Mouse (Mus musculus): ENCODE measurements around the gene Galnt14. TPM values are rescaled to one million over a fixed set of nuclear protein-coding genes. Genes with fewer than 3 reads are reported as not detected.

Gene Galnt14
- polyA plus RNA-seq, 1 experiment from 2014 or later, result 21.4 TPM

DNA sequence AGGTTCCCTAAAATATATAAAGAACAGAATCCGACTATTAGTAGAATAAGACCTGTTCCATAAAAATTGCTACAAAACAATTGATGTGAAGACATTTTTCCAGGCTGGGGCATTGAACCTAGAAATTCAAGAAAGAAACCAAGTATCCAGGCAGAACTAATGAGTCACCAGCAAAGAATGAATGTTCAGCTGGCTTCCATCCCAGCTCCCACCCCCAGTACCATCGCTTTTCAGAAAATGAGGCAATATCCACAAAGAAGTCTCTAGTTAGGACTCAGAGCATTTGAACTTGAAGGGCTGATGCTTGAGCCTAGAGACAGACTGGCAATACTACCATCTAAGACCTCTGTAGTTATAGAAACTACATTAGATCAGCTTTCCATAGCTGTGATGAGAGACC lies 118.2 kb downstream of the Galnt14 start:
- Histone ChIP-seq H3K36me3 (ENCODE audit: insufficient read depth, low read length) (no peaks in the 10 kb centered on the region), H3K4me2 (replicated peaks; ENCODE audit: low read depth, low read length) (no peak overlapping the region), H3K4me1 (ENCODE audit: insufficient read depth, low read length) (peaks cover 6% of the 10 kb centered on the region; the same call in 1 of the 2 replicates), H3K27ac (ENCODE audit: low read length) (no peak overlapping the region), H3K9me3 (ENCODE audit: low read length) (no peaks in the 10 kb centered on the region), H3K27me3 (ENCODE audit: insufficient read depth, low read length) (no peaks in the 10 kb centered on the region), H3K4me3 (ENCODE audit: low read length) (no peak overlapping the region), H3K9ac (replicated peaks; ENCODE audit: low read length) (no peak overlapping the region)
- 86% methylated on average over 2 of the region's 2 CpGs for WGBS
- no peak for ATAC-seq (ENCODE audit: low FRiP score, low TSS enrichment)

DNA sequence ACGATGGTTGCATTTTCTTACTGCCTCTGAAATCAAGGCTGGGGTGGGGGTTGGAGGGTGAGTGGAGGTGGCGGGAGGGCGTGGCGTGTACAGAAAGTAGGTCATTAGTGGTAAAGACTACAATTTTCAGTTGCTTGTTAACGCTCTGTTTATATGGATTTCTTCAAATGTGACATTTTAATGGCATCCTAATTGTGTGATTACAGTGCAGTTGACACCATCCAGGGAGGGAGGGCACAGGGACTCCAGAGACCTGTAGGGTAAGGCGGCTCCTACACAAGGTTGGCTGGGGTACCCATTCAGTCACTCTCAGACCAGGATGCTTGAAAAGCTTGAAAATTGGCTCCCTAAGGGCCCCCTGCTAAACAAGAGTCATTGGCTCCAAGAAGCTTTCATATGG lies 122.7 kb downstream of the Galnt14 start:
- H3K9me3 ChIP-seq (ENCODE audit: low read length), result no peaks in the 10 kb centered on the region
- peaks cover 14% of the 10 kb centered on the region; the same call in 1 of the 2 replicates for H3K4me1 ChIP-seq (ENCODE audit: insufficient read depth, low read length)
- WGBS, result 30% methylated on average over 6 of the region's 6 CpGs
- no peak overlapping the region for H3K4me3 ChIP-seq (ENCODE audit: low read length)
- ATAC-seq (ENCODE audit: low FRiP score, low TSS enrichment), result no peak; the same call in 1 of the 2 replicates
- no peak overlapping the region for H3K4me2 ChIP-seq (replicated peaks; ENCODE audit: low read depth, low read length)
- H3K36me3 ChIP-seq (ENCODE audit: insufficient read depth, low read length), result no peaks in the 10 kb centered on the region
- no peak overlapping the region for H3K9ac ChIP-seq (replicated peaks; ENCODE audit: low read length)
- no peaks in the 10 kb centered on the region for H3K27me3 ChIP-seq (ENCODE audit: insufficient read depth, low read length)
- H3K27ac ChIP-seq (ENCODE audit: low read length), result no peak overlapping the region

DNA sequence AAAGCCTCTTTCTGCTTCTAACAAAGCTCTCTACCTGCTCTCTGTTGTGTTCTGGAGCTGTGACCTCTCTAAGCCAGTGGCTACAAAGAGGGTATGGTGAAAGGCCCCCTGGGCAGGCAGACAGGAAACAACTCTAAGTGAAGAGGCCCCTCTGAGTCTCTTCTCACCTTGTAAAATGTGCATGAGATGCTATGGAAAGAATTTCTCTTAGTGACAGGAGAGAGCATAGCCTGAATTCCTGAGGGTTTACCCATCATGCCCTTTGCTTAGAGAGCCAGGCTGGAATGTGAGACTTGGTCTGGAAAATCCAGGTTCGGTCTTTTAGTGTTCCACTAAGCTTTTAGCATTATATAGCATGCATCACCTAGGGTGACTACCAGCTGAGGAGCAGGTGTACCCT lies 136.1 kb downstream of the Galnt14 start:
- H3K4me3 ChIP-seq (ENCODE audit: low read length), result no peak overlapping the region
- H3K27ac ChIP-seq (ENCODE audit: low read length), result no peak overlapping the region
- no peaks in the 10 kb centered on the region for H3K4me1 ChIP-seq (ENCODE audit: insufficient read depth, low read length)
- H3K9me3 ChIP-seq (ENCODE audit: low read length), result no peaks in the 10 kb centered on the region
- WGBS, result 76% methylated on average over 1 of the region's 1 CpGs
- no peak overlapping the region for H3K4me2 ChIP-seq (replicated peaks; ENCODE audit: low read depth, low read length)
- ATAC-seq (ENCODE audit: low FRiP score, low TSS enrichment), result no peak
- no peak overlapping the region for H3K9ac ChIP-seq (replicated peaks; ENCODE audit: low read length)
- H3K27me3 ChIP-seq (ENCODE audit: insufficient read depth, low read length), result no peaks in the 10 kb centered on the region
- H3K36me3 ChIP-seq (ENCODE audit: insufficient read depth, low read length), result no peaks in the 10 kb centered on the region

DNA sequence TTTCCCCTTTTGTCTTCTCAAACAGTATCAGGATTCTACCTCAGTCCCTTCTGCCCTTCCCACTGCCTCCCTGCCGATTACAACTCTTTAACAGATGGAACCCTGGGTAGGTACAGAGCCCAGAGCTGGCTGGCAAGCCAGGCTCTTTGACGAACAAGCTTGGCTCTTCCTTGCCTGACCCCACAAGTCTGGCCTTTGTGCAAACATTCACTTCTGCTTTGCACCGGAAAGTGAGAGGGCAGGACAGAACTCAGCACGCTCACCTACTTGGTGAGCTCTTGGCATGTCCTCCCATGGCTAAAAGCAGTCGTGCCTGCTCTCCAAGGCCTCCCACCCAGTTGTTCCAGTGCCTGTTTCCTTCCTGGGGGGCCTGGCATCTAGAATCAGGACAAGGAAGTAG lies 137.4 kb downstream of the Galnt14 start:
- Histone ChIP-seq H3K4me1 (ENCODE audit: insufficient read depth, low read length) (no peaks in the 10 kb centered on the region), H3K4me3 (ENCODE audit: low read length) (no peak overlapping the region), H3K4me2 (replicated peaks; ENCODE audit: low read depth, low read length) (no peak overlapping the region), H3K36me3 (ENCODE audit: insufficient read depth, low read length) (no peaks in the 10 kb centered on the region), H3K27ac (ENCODE audit: low read length) (no peak overlapping the region), H3K27me3 (ENCODE audit: insufficient read depth, low read length) (no peaks in the 10 kb centered on the region), H3K9me3 (ENCODE audit: low read length) (no peaks in the 10 kb centered on the region), H3K9ac (replicated peaks; ENCODE audit: low read length) (no peak overlapping the region)
- WGBS, result 85% methylated on average over 5 of the region's 5 CpGs
- no peak for ATAC-seq (ENCODE audit: low FRiP score, low TSS enrichment)

DNA sequence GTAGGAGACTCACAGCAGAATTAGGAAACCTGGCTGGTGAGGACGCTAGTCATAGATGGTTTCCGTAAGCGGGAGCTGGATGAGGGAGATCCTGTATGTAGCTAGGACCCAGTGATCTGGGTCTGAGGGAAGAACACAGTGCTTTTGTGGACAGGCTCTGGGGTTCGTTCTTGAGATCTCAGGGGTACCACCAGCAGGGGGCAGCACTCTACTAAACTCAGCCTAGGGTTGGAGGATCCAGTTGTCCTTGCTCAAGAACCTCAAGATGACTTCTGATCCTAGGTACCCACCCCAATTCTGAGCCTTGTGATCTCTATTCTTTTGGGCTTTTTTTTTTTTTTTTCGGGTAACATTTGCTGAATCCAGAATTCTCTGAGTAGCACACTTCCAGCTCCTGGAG lies 137.8 kb downstream of the Galnt14 start:
- no peaks in the 10 kb centered on the region for H3K4me1 ChIP-seq (ENCODE audit: insufficient read depth, low read length)
- no peak overlapping the region for H3K4me2 ChIP-seq (replicated peaks; ENCODE audit: low read depth, low read length)
- 77% methylated on average over 5 of the region's 5 CpGs for WGBS
- H3K36me3 ChIP-seq (ENCODE audit: insufficient read depth, low read length), result no peaks in the 10 kb centered on the region
- no peak for ATAC-seq (ENCODE audit: low FRiP score, low TSS enrichment)
- H3K27ac ChIP-seq (ENCODE audit: low read length), result no peak overlapping the region
- H3K4me3 ChIP-seq (ENCODE audit: low read length), result no peak overlapping the region
- no peak overlapping the region for H3K9ac ChIP-seq (replicated peaks; ENCODE audit: low read length)
- no peaks in the 10 kb centered on the region for H3K9me3 ChIP-seq (ENCODE audit: low read length)
- no peaks in the 10 kb centered on the region for H3K27me3 ChIP-seq (ENCODE audit: insufficient read depth, low read length)

DNA sequence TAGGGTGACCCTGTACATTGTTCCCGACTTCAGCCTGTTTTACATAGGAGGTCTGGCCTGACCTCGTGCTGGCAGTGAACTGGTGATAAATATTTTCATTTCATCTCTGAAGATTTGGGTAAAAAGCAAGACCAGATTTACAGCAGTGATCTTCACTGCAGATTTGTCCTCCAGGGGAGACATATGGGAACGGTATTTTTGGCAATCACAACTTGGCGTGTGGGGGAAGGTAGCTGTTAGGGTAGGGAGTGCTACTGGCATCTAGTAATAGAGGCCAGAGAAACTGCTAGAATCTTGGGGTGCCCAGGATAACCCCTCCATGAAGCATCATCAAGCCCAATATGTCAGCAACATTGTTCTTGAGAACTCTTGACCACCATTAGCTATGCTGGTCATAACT lies 138.3 kb downstream of the Galnt14 start:
- no peak overlapping the region for H3K9ac ChIP-seq (replicated peaks; ENCODE audit: low read length)
- H3K4me1 ChIP-seq (ENCODE audit: insufficient read depth, low read length), result no peaks in the 10 kb centered on the region
- ATAC-seq (ENCODE audit: low FRiP score, low TSS enrichment), result no peak
- no peak overlapping the region for H3K4me3 ChIP-seq (ENCODE audit: low read length)
- H3K27me3 ChIP-seq (ENCODE audit: insufficient read depth, low read length), result no peaks in the 10 kb centered on the region
- H3K36me3 ChIP-seq (ENCODE audit: insufficient read depth, low read length), result no peaks in the 10 kb centered on the region
- no peaks in the 10 kb centered on the region for H3K9me3 ChIP-seq (ENCODE audit: low read length)
- WGBS, result 58% methylated on average over 4 of the region's 4 CpGs
- no peak overlapping the region for H3K4me2 ChIP-seq (replicated peaks; ENCODE audit: low read depth, low read length)
- no peak overlapping the region for H3K27ac ChIP-seq (ENCODE audit: low read length)

DNA sequence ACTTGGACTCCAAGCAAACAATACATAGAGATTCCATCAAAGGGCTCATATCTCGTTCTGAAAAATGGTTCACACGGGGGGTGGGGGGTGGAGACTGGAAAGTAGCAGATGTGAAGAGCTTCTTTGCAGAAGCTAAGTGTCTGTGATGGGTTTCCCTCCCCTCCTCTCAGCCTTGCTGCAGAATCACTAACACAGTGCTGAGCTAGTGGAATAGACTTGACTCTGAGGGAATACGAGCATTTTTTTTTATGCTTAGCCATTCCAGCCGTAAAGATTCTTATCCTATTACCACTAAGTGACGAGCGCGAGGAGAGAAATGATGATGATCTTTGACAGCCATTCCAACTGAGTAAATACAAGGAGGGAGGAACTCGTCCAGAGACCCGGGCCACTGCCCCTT lies 142.0 kb downstream of the Galnt14 start:
- no peaks in the 10 kb centered on the region for H3K9me3 ChIP-seq (ENCODE audit: low read length)
- H3K4me3 ChIP-seq (ENCODE audit: low read length), result no peak overlapping the region
- H3K36me3 ChIP-seq (ENCODE audit: insufficient read depth, low read length), result no peaks in the 10 kb centered on the region
- no peak overlapping the region for H3K9ac ChIP-seq (replicated peaks; ENCODE audit: low read length)
- H3K27me3 ChIP-seq (ENCODE audit: insufficient read depth, low read length), result no peaks in the 10 kb centered on the region
- H3K27ac ChIP-seq (ENCODE audit: low read length), result no peak overlapping the region
- no peak for ATAC-seq (ENCODE audit: low FRiP score, low TSS enrichment)
- H3K4me2 ChIP-seq (replicated peaks; ENCODE audit: low read depth, low read length), result no peak overlapping the region
- 41% methylated on average over 9 of the region's 9 CpGs for WGBS
- no peaks in the 10 kb centered on the region for H3K4me1 ChIP-seq (ENCODE audit: insufficient read depth, low read length)

DNA sequence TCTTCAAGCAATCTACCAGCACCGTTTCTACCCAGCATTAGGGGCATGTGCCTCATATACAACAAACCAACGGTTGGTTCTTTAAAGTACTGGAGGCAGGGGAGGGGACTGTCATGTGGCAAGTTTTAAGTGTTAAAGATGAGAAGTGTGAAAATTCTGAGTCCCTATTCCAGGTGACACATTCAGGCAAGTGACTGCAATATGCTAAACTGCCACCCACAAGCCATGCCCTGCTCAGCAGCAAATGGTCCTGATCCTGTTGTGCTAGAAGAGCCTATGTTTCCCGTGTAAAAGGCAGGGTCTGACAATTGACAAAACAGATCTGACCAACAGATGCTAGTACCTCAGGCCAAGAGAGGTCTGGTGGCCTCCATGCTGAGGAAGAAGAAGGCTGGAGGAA lies 149.1 kb downstream of the Galnt14 start:
- Histone ChIP-seq H3K4me3 (ENCODE audit: low read length) (no peak overlapping the region), H3K4me1 (ENCODE audit: insufficient read depth, low read length) (no peaks in the 10 kb centered on the region), H3K9ac (replicated peaks; ENCODE audit: low read length) (no peak overlapping the region), H3K27ac (ENCODE audit: low read length) (no peak overlapping the region), H3K27me3 (ENCODE audit: insufficient read depth, low read length) (no peaks in the 10 kb centered on the region), H3K4me2 (replicated peaks; ENCODE audit: low read depth, low read length) (no peak overlapping the region), H3K36me3 (ENCODE audit: insufficient read depth, low read length) (no peaks in the 10 kb centered on the region), H3K9me3 (ENCODE audit: low read length) (no peaks in the 10 kb centered on the region)
- ATAC-seq (ENCODE audit: low FRiP score, low TSS enrichment), result no peak
- WGBS, result 43% methylated on average over 3 of the region's 3 CpGs

DNA sequence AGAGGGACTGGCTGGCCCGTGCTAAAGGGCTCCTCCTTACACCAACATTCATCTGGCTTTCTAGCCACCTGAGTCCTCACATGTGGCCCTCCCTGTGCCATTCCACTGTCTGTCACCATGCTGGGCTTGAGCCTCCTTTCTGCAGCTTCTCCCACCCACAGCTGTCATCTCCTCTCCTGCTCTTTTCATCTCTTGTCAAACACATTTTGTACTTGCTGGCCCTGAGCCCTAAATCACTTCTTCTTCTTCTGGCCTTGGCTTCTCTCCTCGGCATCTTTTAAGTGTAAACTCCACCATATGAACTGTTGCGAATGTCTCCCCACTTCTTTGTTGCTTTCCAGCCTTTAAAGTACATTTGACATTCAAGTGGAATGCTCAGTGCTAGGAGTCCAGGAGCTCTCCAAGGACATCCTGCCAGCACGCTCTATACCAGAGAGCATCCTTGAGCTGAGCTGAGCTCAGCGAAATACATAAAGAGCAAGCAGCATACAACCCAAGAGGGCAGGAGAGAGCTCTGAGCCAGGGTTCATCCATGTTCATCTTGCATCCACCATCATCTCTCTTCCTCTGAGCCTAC lies 150.0 kb downstream of the Galnt14 start:
- H3K27me3 ChIP-seq (ENCODE audit: insufficient read depth, low read length), result no peaks in the 10 kb centered on the region
- H3K9ac ChIP-seq (replicated peaks; ENCODE audit: low read length), result no peak overlapping the region
- H3K4me1 ChIP-seq (ENCODE audit: insufficient read depth, low read length), result no peaks in the 10 kb centered on the region
- H3K9me3 ChIP-seq (ENCODE audit: low read length), result no peaks in the 10 kb centered on the region
- 75% methylated on average over 5 of the region's 5 CpGs for WGBS
- no peak for ATAC-seq (ENCODE audit: low FRiP score, low TSS enrichment)
- no peak overlapping the region for H3K4me3 ChIP-seq (ENCODE audit: low read length)
- no peaks in the 10 kb centered on the region for H3K36me3 ChIP-seq (ENCODE audit: insufficient read depth, low read length)
- no peak overlapping the region for H3K27ac ChIP-seq (ENCODE audit: low read length)
- H3K4me2 ChIP-seq (replicated peaks; ENCODE audit: low read depth, low read length), result no peak overlapping the region

DNA sequence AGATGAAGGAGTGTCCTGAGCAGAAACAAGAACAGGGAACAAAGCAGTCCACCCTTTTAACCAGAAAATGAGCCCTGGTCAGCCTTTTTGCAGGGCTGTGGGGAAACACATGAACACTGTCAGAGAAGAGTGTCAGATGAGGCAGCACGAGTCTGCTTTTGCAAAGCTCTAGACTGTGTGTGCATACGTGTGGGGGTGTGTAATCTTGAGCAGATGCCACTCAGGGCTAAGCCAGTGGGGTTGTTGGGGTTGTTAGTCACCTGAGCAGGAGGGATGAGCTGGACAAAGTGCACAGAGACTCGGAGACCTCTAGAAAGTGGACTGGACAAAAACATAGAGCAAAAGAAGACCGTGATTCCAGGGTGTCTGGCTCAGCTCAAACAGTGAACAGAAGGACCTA lies 150.8 kb downstream of the Galnt14 start:
- H3K36me3 ChIP-seq (ENCODE audit: insufficient read depth, low read length), result no peaks in the 10 kb centered on the region
- ATAC-seq (ENCODE audit: low FRiP score, low TSS enrichment), result no peak
- no peak overlapping the region for H3K9ac ChIP-seq (replicated peaks; ENCODE audit: low read length)
- H3K4me2 ChIP-seq (replicated peaks; ENCODE audit: low read depth, low read length), result no peak overlapping the region
- H3K4me3 ChIP-seq (ENCODE audit: low read length), result no peak overlapping the region
- no peaks in the 10 kb centered on the region for H3K9me3 ChIP-seq (ENCODE audit: low read length)
- H3K27ac ChIP-seq (ENCODE audit: low read length), result no peak overlapping the region
- WGBS, result 48% methylated on average over 4 of the region's 4 CpGs
- no peaks in the 10 kb centered on the region for H3K27me3 ChIP-seq (ENCODE audit: insufficient read depth, low read length)
- no peaks in the 10 kb centered on the region for H3K4me1 ChIP-seq (ENCODE audit: insufficient read depth, low read length)

All from kidney, embryonic 16.5 days (tissue).